Mouse (Mus musculus) midbrain, embryonic 10.5 days (tissue): ENCODE data around the gene Gm38431. TPM values are rescaled to one million over a fixed set of nuclear protein-coding genes. Genes with fewer than 3 reads are reported as not detected.

ENCODE experiments used
- DNase-seq: peaks from one replicate; pipeline ENCODE4 v3.0.0-alpha.2; 2017; ENCODE audit warnings: low spot score
- H3K27ac ChIP-seq: fragments of 300-500 bp; sonication (generic); replicated peaks from 2 replicates; pipeline ENCODE4 v1.5.1; 2016; ENCODE audit warnings: mild to moderate bottlenecking
- H3K27me3 ChIP-seq: fragments of 300-500 bp; sonication (generic); 2 replicates; pipeline ENCODE4 v1.6.1; 2016; ENCODE audit warnings: low read depth, mild to moderate bottlenecking; ENCODE audit not compliant: poor library complexity, severe bottlenecking
- H3K36me3 ChIP-seq: fragments of 300-500 bp; sonication (generic); 2 replicates; pipeline ENCODE4 v1.6.1; 2016; ENCODE audit warnings: mild to moderate bottlenecking, moderate library complexity
- H3K4me1 ChIP-seq: fragments of 300-500 bp; sonication (generic); 2 replicates; pipeline ENCODE4 v1.6.1; 2016
- H3K4me3 ChIP-seq: fragments of 300-500 bp; sonication (generic); 2 replicates; pipeline ENCODE4 v1.5.1; 2016; ENCODE audit warnings: mild to moderate bottlenecking, moderate library complexity
- H3K9me3 ChIP-seq: fragments of 300-500 bp; sonication (generic); replicated peaks from 2 replicates; pipeline ENCODE4 v1.6.1; 2016; ENCODE audit warnings: mild to moderate bottlenecking
- WGBS: fragments of 180-500 bp; shearing (Covaris S2); methylation state at CpG from one replicate; pipeline ENCODE4 v1.1.7; 2016; 5-methylcytosine and 5-hydroxymethylcytosine counted together
- polyA plus RNA-seq: library from polyadenylated mRNA; unstranded; fragments of >200 nt; fragmentation: Nextera tagmentation; extraction: Ambion mirVana; gene quantifications from 2 replicates; pipeline ENCODE4 v1.2.1, GENCODE M21; 2016

Gm38431 gene
- polyA plus RNA-seq, 1 experiment from 2014 or later, result 3.9 TPM

DNA sequence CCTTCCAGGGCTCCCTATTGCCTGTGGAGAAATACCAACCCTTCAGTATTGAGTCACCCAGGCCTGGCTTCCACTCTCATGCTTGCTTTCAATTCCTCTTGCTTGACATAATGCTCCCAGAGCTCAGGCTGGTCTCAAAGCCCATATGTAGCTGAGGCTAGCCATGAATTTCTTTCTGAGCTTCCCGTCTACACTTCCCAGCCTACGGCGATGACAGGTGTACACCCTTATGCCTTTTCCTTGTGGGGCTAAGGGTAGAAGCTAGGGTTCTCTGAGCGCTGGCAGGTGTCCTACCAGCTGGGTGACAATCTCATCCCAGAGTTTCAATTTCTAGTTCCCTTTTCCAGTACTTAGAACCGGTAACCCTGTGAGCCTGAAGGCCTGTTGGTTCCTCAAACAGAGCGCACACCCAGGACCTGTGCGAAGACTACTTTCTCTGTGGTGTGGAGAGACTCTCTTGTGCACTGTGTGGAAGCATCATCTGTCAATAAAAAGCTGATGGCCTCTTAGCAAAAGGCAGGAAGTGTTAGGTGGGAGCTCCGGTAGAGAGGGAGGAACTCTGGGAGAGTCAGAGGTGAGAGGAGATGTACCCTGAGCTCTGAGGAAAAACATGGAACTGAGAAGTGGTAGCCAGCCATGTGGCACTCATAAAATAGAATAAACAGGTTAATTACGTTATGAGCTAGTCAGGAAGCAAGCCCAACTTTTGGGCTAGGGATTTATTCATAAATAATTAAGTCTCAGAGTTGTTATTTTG lies 33.9 kb upstream of the Gm38431 start:
- Histone ChIP-seq H3K27me3 (no peaks in the 10 kb centered on the region), H3K36me3 (peaks cover 48% of the 10 kb centered on the region), H3K4me1 (peaks cover 6% of the 10 kb centered on the region), H3K4me3 (no peak overlapping the region), H3K9me3 (no peaks in the 10 kb centered on the region), H3K27ac (no peak overlapping the region)
- DNase-seq, result no peak
- 92% methylated on average over 9 of the region's 9 CpGs for WGBS

DNA sequence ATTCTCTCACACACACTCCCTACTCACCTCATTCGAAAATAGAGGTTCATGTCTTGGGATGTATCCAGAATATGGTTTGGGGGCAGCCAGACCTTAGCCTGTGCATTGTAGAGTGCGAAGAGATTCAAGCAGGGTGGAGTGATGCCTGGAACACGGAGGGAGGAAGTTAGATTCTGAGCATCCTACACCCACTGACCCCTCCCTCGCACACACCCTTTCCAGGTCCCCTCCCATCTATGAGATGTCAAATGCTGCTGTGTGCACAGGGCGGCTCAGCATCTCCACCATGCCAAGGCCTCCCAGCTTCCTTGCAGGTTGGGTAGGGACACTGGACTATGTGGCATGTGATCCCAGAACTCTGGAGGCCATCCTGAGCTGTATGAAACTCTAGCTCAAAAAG lies 33.0 kb upstream of the Gm38431 start:
- Histone ChIP-seq H3K36me3 (peaks cover 54% of the 10 kb centered on the region), H3K4me1 (no peaks in the 10 kb centered on the region), H3K4me3 (no peak overlapping the region), H3K27me3 (no peaks in the 10 kb centered on the region), H3K27ac (no peak overlapping the region), H3K9me3 (no peaks in the 10 kb centered on the region)
- WGBS, result 82% methylated on average over 5 of the region's 5 CpGs
- no peak for DNase-seq

DNA sequence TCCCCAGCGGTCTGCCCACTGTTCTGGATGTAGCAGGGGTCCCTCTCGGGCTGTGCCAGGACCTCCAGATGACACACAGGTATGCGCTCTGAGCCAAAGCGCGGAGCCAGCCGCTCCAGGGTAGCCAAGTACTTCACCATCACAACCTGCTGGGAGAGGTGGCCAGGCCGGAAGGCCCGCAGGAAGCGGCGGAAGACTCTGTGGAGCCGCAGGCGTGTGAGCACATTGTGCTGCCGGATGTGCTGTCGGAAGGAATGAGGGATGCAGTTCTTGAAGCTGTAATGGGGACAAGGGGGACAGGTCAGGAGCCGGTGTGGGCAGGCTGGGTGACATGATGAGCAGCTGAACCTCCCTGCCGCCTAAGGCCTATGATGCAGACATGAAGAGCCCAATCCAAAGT lies 29.7 kb upstream of the Gm38431 start:
- peaks cover 48% of the 10 kb centered on the region for H3K36me3 ChIP-seq
- WGBS, result 94% methylated on average over 16 of the region's 16 CpGs
- H3K27me3 ChIP-seq, result no peaks in the 10 kb centered on the region
- no peaks in the 10 kb centered on the region for H3K9me3 ChIP-seq
- no peaks in the 10 kb centered on the region for H3K4me1 ChIP-seq
- no peak for DNase-seq
- H3K27ac ChIP-seq, result no peak overlapping the region
- H3K4me3 ChIP-seq, result no peak overlapping the region

DNA sequence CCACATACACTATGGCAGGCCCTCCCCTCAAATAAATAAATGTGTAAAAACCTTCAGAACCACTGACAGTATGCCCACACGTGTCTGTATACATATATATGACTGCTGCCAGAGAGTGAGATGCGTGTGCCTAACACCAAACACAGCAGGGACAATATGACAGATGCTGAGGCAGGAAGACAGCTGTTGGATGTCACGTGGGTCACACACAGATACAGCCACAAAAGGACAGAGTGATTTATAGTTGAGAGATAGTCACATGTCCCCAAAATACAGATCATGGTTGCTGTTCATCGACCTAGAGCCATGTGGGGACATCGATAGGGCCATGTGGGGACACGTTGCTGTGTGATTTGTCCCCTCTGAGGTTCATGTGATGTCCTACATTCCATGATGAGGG lies 25.3 kb upstream of the Gm38431 start:
- Histone ChIP-seq H3K9me3 (no peaks in the 10 kb centered on the region), H3K36me3 (peaks cover 17% of the 10 kb centered on the region), H3K4me3 (no peak overlapping the region), H3K27me3 (no peaks in the 10 kb centered on the region), H3K4me1 (no peaks in the 10 kb centered on the region), H3K27ac (no peak overlapping the region)
- 84% methylated on average over 6 of the region's 6 CpGs for WGBS
- DNase-seq, result no peak

DNA sequence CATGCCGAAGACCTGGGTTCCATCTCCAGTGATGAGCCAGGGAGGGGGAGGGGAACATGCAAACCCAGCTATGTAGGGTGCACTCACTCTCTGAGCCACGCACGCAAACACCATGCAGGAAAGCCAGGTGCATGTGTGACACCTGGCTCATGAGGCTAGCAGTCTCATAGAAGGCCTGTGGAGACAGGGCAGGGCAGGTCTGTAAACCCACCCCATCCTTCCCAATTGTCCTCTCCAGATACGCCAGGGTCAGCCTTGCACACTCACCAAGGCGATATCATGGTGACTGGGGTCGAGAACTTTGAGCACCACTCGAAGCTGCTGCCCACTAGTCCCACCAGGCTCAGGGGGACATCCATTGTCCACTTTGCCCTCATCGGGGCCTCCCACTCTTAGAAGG lies 23.3 kb upstream of the Gm38431 start:
- Histone ChIP-seq H3K27ac (no peak overlapping the region), H3K36me3 (peaks cover 2% of the 10 kb centered on the region; the same call in 1 of the 2 replicates), H3K4me3 (no peak overlapping the region), H3K4me1 (no peaks in the 10 kb centered on the region), H3K27me3 (no peaks in the 10 kb centered on the region), H3K9me3 (no peaks in the 10 kb centered on the region)
- DNase-seq, result no peak
- 95% methylated on average over 8 of the region's 8 CpGs for WGBS

DNA sequence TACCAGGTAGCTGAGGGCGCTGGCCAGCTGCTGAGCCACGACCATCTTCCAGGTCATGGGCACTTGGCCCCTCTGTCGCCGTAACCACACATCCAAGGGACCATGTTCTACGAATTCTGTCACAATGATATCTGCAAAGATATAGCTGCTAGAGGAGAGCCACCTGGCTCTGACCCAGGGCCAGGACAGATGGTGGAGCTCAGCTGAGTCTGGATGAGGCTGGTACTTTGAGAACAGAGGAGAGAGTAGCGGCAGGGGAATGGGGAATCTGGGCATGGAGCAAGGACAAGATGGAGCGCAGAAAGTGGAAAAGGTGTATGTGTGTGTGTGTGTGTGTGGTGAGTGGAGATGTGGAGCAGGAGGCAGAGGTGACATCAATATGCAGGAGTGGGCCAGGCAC lies 22.4 kb upstream of the Gm38431 start:
- Histone ChIP-seq H3K27me3 (no peaks in the 10 kb centered on the region), H3K4me1 (no peaks in the 10 kb centered on the region), H3K27ac (no peak overlapping the region), H3K9me3 (no peaks in the 10 kb centered on the region), H3K36me3 (no peaks in the 10 kb centered on the region), H3K4me3 (no peak overlapping the region)
- DNase-seq, result no peak
- 92% methylated on average over 7 of the region's 7 CpGs for WGBS

DNA sequence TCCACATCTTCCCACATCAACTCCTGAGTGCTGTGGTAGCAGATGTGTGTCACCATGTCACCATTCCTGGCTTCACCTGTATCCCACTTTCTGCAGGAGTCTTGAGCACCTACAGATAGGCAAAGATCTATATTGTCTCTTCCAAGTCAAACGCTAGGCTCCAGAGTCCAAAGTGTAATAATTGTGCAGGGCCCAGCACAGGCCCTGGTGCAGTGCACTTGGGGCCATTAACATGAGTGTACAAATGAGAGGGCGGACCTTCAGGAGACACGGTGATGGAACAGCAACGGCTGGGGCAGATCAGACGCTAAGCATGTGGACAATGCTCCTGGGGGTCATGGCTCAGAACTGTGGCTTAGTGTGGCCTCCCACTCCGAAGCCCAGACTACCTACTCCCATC lies 22.0 kb upstream of the Gm38431 start:
- Histone ChIP-seq H3K27me3 (no peaks in the 10 kb centered on the region), H3K36me3 (no peaks in the 10 kb centered on the region), H3K27ac (no peak overlapping the region), H3K9me3 (no peaks in the 10 kb centered on the region), H3K4me3 (no peak overlapping the region), H3K4me1 (no peaks in the 10 kb centered on the region)
- DNase-seq, result no peak
- 88% methylated on average over 6 of the region's 6 CpGs for WGBS

DNA sequence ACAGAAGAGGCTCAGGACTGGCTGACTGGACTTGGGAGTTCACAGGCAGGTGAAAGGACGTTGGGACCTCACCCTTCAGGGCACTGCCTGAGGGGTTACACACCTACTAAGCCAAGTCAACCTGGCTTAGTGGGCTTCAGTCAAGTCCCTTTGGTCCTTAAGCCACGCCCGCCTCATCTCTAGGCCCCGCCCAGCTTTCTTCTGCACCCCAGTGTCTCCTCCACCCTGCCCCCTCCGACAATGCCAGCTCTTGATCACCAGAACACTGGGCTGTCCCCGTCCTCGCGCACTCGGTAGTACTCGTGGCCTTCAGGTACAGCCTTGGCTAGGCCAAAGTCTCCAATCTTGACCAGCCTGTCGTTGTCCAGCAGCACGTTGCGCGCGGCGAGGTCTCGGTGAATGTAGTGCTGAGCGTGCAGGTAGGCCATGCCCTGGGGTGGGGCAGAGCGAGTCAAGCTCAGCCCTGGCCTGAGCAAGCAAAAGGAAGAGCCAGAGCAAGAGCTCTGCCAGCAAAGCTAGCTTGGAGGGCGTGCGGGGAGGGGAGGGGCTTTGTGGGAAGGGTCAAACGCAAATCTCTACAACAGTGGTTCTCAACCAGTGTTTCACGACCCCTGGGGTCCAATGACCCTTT lies 15.9 kb upstream of the Gm38431 start:
- peaks cover 2% of the 10 kb centered on the region; the same call in 1 of the 2 replicates for H3K36me3 ChIP-seq
- H3K4me1 ChIP-seq, result peaks cover 18% of the 10 kb centered on the region
- no peak overlapping the region for H3K27ac ChIP-seq
- H3K4me3 ChIP-seq, result no peak overlapping the region
- no peaks in the 10 kb centered on the region for H3K27me3 ChIP-seq
- H3K9me3 ChIP-seq, result no peaks in the 10 kb centered on the region
- 35% methylated on average over 23 of the region's 23 CpGs for WGBS
- no peak for DNase-seq

DNA sequence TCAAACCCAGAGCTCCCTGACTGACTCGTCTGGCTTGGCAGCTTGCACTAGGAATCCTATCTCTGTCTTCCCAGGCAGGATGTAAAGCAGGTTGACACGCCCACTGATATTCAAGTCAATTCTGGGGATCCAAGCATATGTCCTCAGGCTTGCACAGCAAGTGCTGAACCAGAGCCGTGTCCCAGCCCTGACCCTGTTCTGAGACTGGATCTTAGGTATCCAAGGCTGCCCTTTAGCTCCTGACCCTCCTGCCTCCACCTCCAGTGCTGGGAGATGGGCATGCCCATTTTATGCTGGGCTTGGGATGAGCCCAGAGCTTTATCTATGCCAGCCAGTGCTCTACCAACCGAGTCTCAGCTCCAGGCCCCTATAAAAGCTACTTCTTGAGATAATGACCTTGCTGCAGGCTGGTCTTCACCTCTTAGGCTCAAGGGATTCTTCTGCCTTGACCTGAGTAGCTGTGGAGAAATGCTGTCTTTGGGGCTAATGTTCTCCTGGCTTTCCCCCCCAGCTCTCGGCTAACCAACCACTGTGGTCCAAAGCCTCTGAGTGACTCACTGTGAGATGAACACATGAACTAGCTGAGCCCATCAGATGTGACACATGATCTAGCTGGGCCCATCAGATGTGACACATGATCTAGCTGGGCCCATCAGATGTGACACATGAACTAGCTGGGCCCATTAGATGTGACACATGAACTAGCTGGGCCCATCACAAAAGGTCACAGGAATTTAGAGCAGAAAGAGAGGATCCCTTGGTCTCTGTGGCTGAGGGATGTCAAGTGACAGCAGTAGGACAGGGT lies 14.2 kb upstream of the Gm38431 start:
- no peak for DNase-seq
- 83% methylated on average over 5 of the region's 5 CpGs for WGBS
- H3K27ac ChIP-seq, result no peak overlapping the region

DNA sequence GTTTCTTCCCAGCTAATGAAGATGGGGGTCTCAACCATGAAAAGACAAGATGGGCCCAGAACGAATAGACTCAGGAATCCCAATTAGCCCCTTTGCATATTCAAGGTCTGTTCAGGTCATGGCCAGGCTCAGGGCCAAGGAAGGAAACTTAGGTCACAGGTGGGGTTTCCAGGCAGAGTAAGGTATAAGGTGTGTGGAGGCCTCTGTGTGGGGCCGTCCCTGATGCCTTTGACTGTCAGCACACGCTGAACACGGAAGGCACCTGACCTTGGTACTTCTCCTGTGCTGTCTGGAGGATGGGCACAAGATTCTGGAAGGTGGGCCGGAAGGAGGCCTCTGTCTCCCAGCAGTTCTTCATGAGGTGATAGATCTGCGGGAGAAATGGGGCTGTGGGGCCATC lies 13.0 kb upstream of the Gm38431 start:
- no peak overlapping the region for H3K27ac ChIP-seq
- H3K27me3 ChIP-seq, result no peaks in the 10 kb centered on the region
- H3K4me1 ChIP-seq, result peaks cover 29% of the 10 kb centered on the region
- 88% methylated on average over 6 of the region's 6 CpGs for WGBS
- no peak for DNase-seq
- H3K4me3 ChIP-seq, result no peak overlapping the region
- H3K36me3 ChIP-seq, result peaks cover 8% of the 10 kb centered on the region; the same call in 1 of the 2 replicates
- no peaks in the 10 kb centered on the region for H3K9me3 ChIP-seq

More for the DNA sequence above, 14.2 kb upstream of the Gm38431 start:
- Histone ChIP-seq H3K9me3 (no peaks in the 10 kb centered on the region), H3K27me3 (no peaks in the 10 kb centered on the region), H3K36me3 (peaks cover 8% of the 10 kb centered on the region; the same call in 1 of the 2 replicates), H3K4me3 (no peak overlapping the region), H3K4me1 (peaks cover 18% of the 10 kb centered on the region)

DNA sequence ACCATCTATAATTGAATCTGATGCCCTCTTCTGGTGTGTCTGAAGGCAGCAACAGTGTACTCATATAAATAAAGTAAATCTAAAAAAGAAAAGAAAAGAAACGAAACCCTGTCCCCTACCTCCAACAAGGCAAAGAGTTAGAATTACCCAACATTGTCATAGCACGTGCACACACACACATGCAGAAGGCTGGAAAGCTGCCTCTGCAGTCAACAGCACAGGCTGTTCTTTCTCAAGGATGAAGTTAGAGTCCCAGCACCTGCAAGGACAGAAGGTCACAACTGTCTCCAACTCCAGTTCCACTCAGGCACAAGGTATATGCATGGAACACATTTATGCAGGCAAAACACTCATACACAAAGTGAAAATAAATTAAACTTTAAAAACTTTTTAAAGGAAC lies 10.3 kb upstream of the Gm38431 start:
- H3K9me3 ChIP-seq, result no peaks in the 10 kb centered on the region
- DNase-seq, result no peak
- no peaks in the 10 kb centered on the region for H3K27me3 ChIP-seq
- H3K4me3 ChIP-seq, result no peak overlapping the region
- no peak overlapping the region for H3K27ac ChIP-seq
- WGBS, result 94% methylated on average over 2 of the region's 2 CpGs
- H3K36me3 ChIP-seq, result 0 out of 2 replicates have a peak, but pooled peaks cover 5% of the 10 kb centered on the region
- peaks cover 26% of the 10 kb centered on the region for H3K4me1 ChIP-seq

DNA sequence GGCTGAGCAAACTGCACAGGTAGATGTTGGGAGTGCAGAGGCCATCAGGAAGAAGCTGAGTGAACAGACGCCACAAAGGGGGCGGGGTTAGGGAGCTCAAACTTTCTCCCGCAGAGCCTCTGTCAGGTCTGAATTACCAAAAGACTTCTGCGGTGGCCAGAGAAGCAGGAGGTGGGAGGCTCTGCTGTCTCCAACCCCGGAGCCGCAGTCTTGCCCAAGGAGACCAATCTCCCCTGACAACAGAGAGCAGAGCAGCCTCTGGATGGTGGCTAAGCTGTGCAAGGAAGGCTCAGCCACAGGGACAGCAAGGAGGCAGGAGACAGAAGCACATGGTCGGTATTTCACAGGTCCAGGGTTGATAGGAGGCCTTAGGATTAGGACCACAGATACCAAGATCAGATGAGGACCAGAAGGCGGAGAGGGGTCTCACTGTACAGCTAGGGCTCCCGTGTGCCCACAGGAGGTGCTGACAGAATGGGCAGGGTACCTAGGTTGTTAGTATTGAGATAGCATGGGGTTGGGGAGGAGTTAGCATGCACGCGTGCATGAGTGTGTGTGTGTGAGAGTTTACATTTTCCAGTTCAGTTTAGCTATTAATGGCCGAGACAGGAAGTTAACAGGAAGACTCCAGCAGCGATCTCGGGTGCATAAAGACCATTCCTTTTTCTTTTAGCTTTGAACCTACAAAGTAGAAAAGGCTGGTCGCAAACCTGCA lies 8.8 kb upstream of the Gm38431 start:
- 0 out of 2 replicates have a peak, but pooled peaks cover 5% of the 10 kb centered on the region for H3K36me3 ChIP-seq
- no peaks in the 10 kb centered on the region for H3K27me3 ChIP-seq
- peaks cover 30% of the 10 kb centered on the region for H3K4me1 ChIP-seq
- WGBS, result 43% methylated on average over 15 of the region's 15 CpGs
- H3K4me3 ChIP-seq, result 0 out of 2 replicates have a peak overlapping the region, but pooled peaks have one; percentile 7
- peak; percentile 40 for DNase-seq
- H3K9me3 ChIP-seq, result no peaks in the 10 kb centered on the region
- H3K27ac ChIP-seq, result peak overlapping the region; percentile 49; the same call in 1 of the 2 replicates
